In the genomic region with DNA sequence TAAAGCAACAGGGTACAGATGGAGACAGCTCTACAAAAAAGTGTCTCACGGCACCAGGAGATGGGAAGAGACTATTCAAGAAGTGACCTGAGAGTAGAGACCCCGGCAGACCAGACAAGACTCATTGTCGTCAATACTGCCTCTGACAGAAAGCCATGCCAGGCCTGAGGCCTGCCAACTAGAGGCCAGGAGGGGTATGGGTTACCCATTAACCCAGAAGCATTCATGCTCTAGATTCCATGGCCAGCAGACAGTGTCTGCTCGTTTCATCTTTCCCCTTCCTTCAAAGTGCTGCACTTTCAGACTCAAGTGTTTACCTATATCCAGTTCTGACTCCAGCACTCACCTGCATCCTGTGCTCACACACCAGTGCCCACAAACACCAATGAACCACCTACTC, we compare ENCODE assay signal across 17 mouse cellular contexts. TPM values are rescaled to one million over a fixed set of nuclear protein-coding genes. Genes with fewer than 3 reads are reported as not detected.
DNase-seq lines count a peak whose midpoint lies in the region; ATAC-seq and TF ChIP-seq lines count a peak whose summit lies in the region.
"Had no signal": no experiment of that assay in that cellular context is flagged by ENCODE, and none has a peak within 500 bp of the region (broad histone marks: within the 10 kb centered on the region; RNA-seq: fewer than 3 reads in every experiment).

No protein-coding gene starts in this region.

- peak; percentile 74 for DNase-seq in liver, adult 2 months (ENCODE audit: extremely low read depth, low read depth, low spot score)
- no peak for DNase-seq in liver, embryonic 11.5 days (ENCODE audit: low spot score)
- peak; percentile 9 to 12 for DNase-seq in right cerebral cortex, postnatal 10 days (ENCODE audit: low spot score in 2 of 2)
- no peak for DNase-seq in right cerebral cortex, postnatal 25 days
- DNase-seq in stomach, postnatal 0 days (ENCODE audit: low spot score), result no peak
- DNase-seq in left cerebral cortex, postnatal 36 days (ENCODE audit: low spot score in 2 of 2), result no peak
- DNase-seq in left cerebral cortex, adult 18-20 months (ENCODE audit: low spot score in 2 of 2), result no peak
- DNase-seq: heart, postnatal 10 days; right cerebral cortex, postnatal 4 days; thymus, postnatal 25 days had no signal

- H3K9me3 ChIP-seq in liver, embryonic 11.5 days (ENCODE audit: control insufficient read depth, low read length), result no peaks in the 10 kb centered on the region
- H3K9me3 ChIP-seq in kidney, embryonic 14.5 days (ENCODE audit: control insufficient read depth, low read length), result no peaks in the 10 kb centered on the region
- H3K9me3 ChIP-seq in stomach, postnatal 0 days (ENCODE audit: control insufficient read depth, low read length), result no peaks in the 10 kb centered on the region
- H3K9me3 ChIP-seq: hindbrain, embryonic 15.5 days; limb, embryonic 15.5 days had no signal

- TF ChIP-seq EP300 in stomach, postnatal 0 days (optimal IDR thresholded peaks at IDR 0.05), result no peak

- ATAC-seq in liver, embryonic 11.5 days (replicated peaks; ENCODE audit: low FRiP score), result no peak
- peak; percentile 58 for ATAC-seq in kidney, embryonic 14.5 days (ENCODE audit: low FRiP score, low TSS enrichment)
- no peak for ATAC-seq in stomach, postnatal 0 days (ENCODE audit: low FRiP score, low TSS enrichment)
- ATAC-seq: midbrain, embryonic 16.5 days had no signal

- H3K27ac ChIP-seq in liver, adult 2 months (replicated peaks; ENCODE audit: insufficient read depth, low read depth, low read length), result no peak overlapping the region
- H3K27ac ChIP-seq in liver, embryonic 11.5 days (ENCODE audit: low read depth, low read length), result no peak overlapping the region
- H3K27ac ChIP-seq in kidney, embryonic 14.5 days (ENCODE audit: low read depth, low read length), result no peak overlapping the region
- no peak overlapping the region for H3K27ac ChIP-seq in stomach, postnatal 0 days (replicated peaks)
- H3K27ac ChIP-seq: hindbrain, embryonic 15.5 days; layer of hippocampus, adult 2 months; limb, embryonic 15.5 days; macrophage had no signal

- H3K9ac ChIP-seq in liver, adult 2 months (ENCODE audit: low read depth, low read length), result no peak overlapping the region
- H3K9ac ChIP-seq in liver, embryonic 11.5 days (ENCODE audit: low read depth, low read length), result no peak overlapping the region
- no peak overlapping the region for H3K9ac ChIP-seq in kidney, embryonic 14.5 days (ENCODE audit: low read depth, low read length)
- no peak overlapping the region for H3K9ac ChIP-seq in stomach, postnatal 0 days (ENCODE audit: low read length)
- H3K9ac ChIP-seq: hindbrain, embryonic 15.5 days; limb, embryonic 15.5 days had no signal

- H3K4me1 ChIP-seq in liver, adult 2 months (ENCODE audit: control insufficient read depth, insufficient read depth, low read length), result peaks cover 5% of the 10 kb centered on the region
- 0 out of 2 replicates have a peak, but pooled peaks cover 2% of the 10 kb centered on the region for H3K4me1 ChIP-seq in liver, embryonic 11.5 days (replicated peaks; ENCODE audit: control insufficient read depth, insufficient read depth, low read length)
- no peaks in the 10 kb centered on the region for H3K4me1 ChIP-seq in kidney, embryonic 14.5 days (ENCODE audit: control insufficient read depth, insufficient read depth, low read length)
- H3K4me1 ChIP-seq in stomach, postnatal 0 days (replicated peaks; ENCODE audit: control insufficient read depth, insufficient read depth), result no peaks in the 10 kb centered on the region

- no peak overlapping the region for H3K4me2 ChIP-seq in liver, embryonic 11.5 days
- no peak overlapping the region for H3K4me2 ChIP-seq in kidney, embryonic 14.5 days (replicated peaks; ENCODE audit: low read depth, low read length)
- no peak overlapping the region for H3K4me2 ChIP-seq in stomach, postnatal 0 days (replicated peaks; ENCODE audit: low read depth)
- H3K4me2 ChIP-seq: hindbrain, embryonic 15.5 days; limb, embryonic 15.5 days had no signal

- no peaks in the 10 kb centered on the region for H3K79me2 ChIP-seq in liver, adult 2 months (ENCODE audit: control insufficient read depth, insufficient read depth, low read length)

- intact Hi-C loops in left cerebral cortex, postnatal 36 days (cut with DNase I), result no loop called here

- no peaks in the 10 kb centered on the region for H3K27me3 ChIP-seq in liver, adult 2 months (ENCODE audit: control insufficient read depth, insufficient read depth, low read length)
- no peaks in the 10 kb centered on the region for H3K27me3 ChIP-seq in liver, embryonic 11.5 days (replicated peaks; ENCODE audit: control insufficient read depth, insufficient read depth, low read length)
- no peaks in the 10 kb centered on the region for H3K27me3 ChIP-seq in kidney, embryonic 14.5 days (ENCODE audit: control insufficient read depth, insufficient read depth, low read length)
- H3K27me3 ChIP-seq in stomach, postnatal 0 days (ENCODE audit: control insufficient read depth, insufficient read depth, low read length), result no peaks in the 10 kb centered on the region
- H3K27me3 ChIP-seq: hindbrain, embryonic 15.5 days; limb, embryonic 15.5 days had no signal

- no peaks in the 10 kb centered on the region for H3K36me3 ChIP-seq in liver, adult 2 months (ENCODE audit: control insufficient read depth, insufficient read depth, low read length)
- no peaks in the 10 kb centered on the region for H3K36me3 ChIP-seq in liver, embryonic 11.5 days (ENCODE audit: control insufficient read depth, insufficient read depth, low read length)
- no peaks in the 10 kb centered on the region for H3K36me3 ChIP-seq in kidney, embryonic 14.5 days (ENCODE audit: control insufficient read depth, insufficient read depth, low read length)
- H3K36me3 ChIP-seq in stomach, postnatal 0 days (ENCODE audit: control insufficient read depth, insufficient read depth, low read length), result no peaks in the 10 kb centered on the region
- H3K36me3 ChIP-seq: hindbrain, embryonic 15.5 days; limb, embryonic 15.5 days had no signal

- TF ChIP-seq POLR2A in liver, adult 2 months (IDR thresholded peaks at IDR 0.05; ENCODE audit: extremely low read depth, insufficient read depth, low read length), result no peak

- peak; percentile 34; the same call in 1 of the 2 replicates for TF ChIP-seq CTCF in liver, adult 2 months (IDR thresholded peaks at IDR 0.05; ENCODE audit: low read depth, low read length)
- TF ChIP-seq CTCF in stomach, postnatal 0 days (IDR thresholded peaks at IDR 0.05; ENCODE audit: low read depth), result 0 out of 2 replicates have a peak, but pooled peaks have one; percentile 27

- WGBS in liver, adult 2 months, result 32% methylated on average over 4 of the region's 4 CpGs
- 77% methylated on average over 4 of the region's 4 CpGs for WGBS in liver, embryonic 11.5 days
- WGBS in kidney, embryonic 14.5 days, result 65% methylated on average over 4 of the region's 4 CpGs
- 61% methylated on average over 4 of the region's 4 CpGs for WGBS in stomach, postnatal 0 days

- H3K4me3 ChIP-seq in liver, adult 2 months (ENCODE audit: insufficient read depth, low read depth, low read length), result no peak overlapping the region
- no peak overlapping the region for H3K4me3 ChIP-seq in liver, embryonic 11.5 days (ENCODE audit: low read depth, low read length)
- no peak overlapping the region for H3K4me3 ChIP-seq in kidney, embryonic 14.5 days (ENCODE audit: low read length)
- H3K4me3 ChIP-seq in stomach, postnatal 0 days (ENCODE audit: low read depth, low read length), result no peak overlapping the region
- H3K4me3 ChIP-seq: erythroblast, embryonic 14.5 days; hindbrain, embryonic 15.5 days; layer of hippocampus, adult 2 months; limb, embryonic 15.5 days had no signal

RNA-seq across cellular contexts. Expression of gene Slc31a2, which starts 15.7 kb away (rescaled TPM):
- 9.7 and 10.2 TPM in 2 replicates for total RNA-seq in liver, adult 2 months (2014; rRNA removed)
- polyA plus RNA-seq in liver, adult 2 months (2012; rRNA removed), result 9.3 and 12.8 TPM in 2 replicates
- 8.4 TPM in 2 replicates for polyA plus RNA-seq in liver, embryonic 11.5 days (2014; fragmentation: Nextera tagmentation; extraction: Ambion mirVana)
- 18.0 and 19.9 TPM in 2 replicates for polyA plus RNA-seq in kidney, embryonic 14.5 days (2014; fragmentation: Nextera tagmentation; extraction: Ambion mirVana)
- polyA plus RNA-seq in stomach, postnatal 0 days (2015; fragmentation: Nextera tagmentation; extraction: Ambion mirVana), result 32.6 and 35.7 TPM in 2 replicates
- 1 to 10 TPM; 6.7 to 8.7 TPM for total RNA-seq in left cerebral cortex, postnatal 36 days (2021)
- 1 to 10 TPM; 8.5 to 8.7 TPM for total RNA-seq in left cerebral cortex, adult 18-20 months (2021)
- polyA plus RNA-seq: erythroblast, embryonic 14.5 days had no signal

RNA-seq across cellular contexts. Expression of gene Zfp37, which starts 47.2 kb away (rescaled TPM):
- total RNA-seq in liver, adult 2 months (2014; rRNA removed), result 0.27 and 0.37 TPM in 2 replicates
- polyA plus RNA-seq in liver, adult 2 months (2012; rRNA removed), result 0.05 and 0.06 TPM in 2 replicates
- polyA plus RNA-seq in liver, embryonic 11.5 days (2014; fragmentation: Nextera tagmentation; extraction: Ambion mirVana), result 3.4 and 4.1 TPM in 2 replicates
- polyA plus RNA-seq in kidney, embryonic 14.5 days (2014; fragmentation: Nextera tagmentation; extraction: Ambion mirVana), result 10.0 and 15.5 TPM in 2 replicates
- 2.9 and 3.2 TPM in 2 replicates for polyA plus RNA-seq in stomach, postnatal 0 days (2015; fragmentation: Nextera tagmentation; extraction: Ambion mirVana)
- 10 to 100 TPM; 22.0 to 22.2 TPM for total RNA-seq in left cerebral cortex, postnatal 36 days (2021)
- 10 to 100 TPM; 21.4 to 21.7 TPM for total RNA-seq in left cerebral cortex, adult 18-20 months (2021)
- polyA plus RNA-seq: erythroblast, embryonic 14.5 days had no signal

Comparison
In these comparisons a context has a peak if more than half of its experiments do, and no peak if none do; other contexts are left out.
1. DNase-seq: peak in liver, adult 2 months (single experiment) and right cerebral cortex, postnatal 10 days (2 of 2); none in liver, embryonic 11.5 days (single experiment), right cerebral cortex, postnatal 25 days (single experiment), stomach, postnatal 0 days (single experiment), left cerebral cortex, postnatal 36 days (0 of 2) and left cerebral cortex, adult 18-20 months (0 of 2).